In genomic region chr14:61327618-61328450, GRCm38 (mm10) we compare ENCODE assay signal across 8 mouse cellular contexts. TPM values are rescaled to one million over a fixed set of nuclear protein-coding genes. Genes with fewer than 3 reads are reported as not detected.
DNase-seq lines count a peak whose midpoint lies in the region; ATAC-seq lines count a peak whose summit lies in the region.

No protein-coding gene starts in this region.

- no peaks in the 10 kb centered on the region for H3K36me3 ChIP-seq in hindbrain, embryonic 14.5 days (replicated peaks; ENCODE audit: control insufficient read depth, insufficient read depth)
- no peaks in the 10 kb centered on the region for H3K36me3 ChIP-seq in lung, embryonic 15.5 days

- H3K4me1 ChIP-seq in hindbrain, embryonic 14.5 days (replicated peaks; ENCODE audit: control insufficient read depth, insufficient read depth, low read length): peaks cover 13% of the 10 kb centered on the region; the same call in 1 of the 2 replicates
- H3K4me1 ChIP-seq in lung, embryonic 15.5 days: peaks cover 7% of the 10 kb centered on the region; the same call in 1 of the 2 replicates

- 32% methylated on average over 19 of the region's 19 CpGs for WGBS in hindbrain, embryonic 14.5 days
- 34% methylated on average over 19 of the region's 19 CpGs for WGBS in lung, embryonic 15.5 days

- peak overlapping the region; percentile 23 for H3K4me3 ChIP-seq in hindbrain, embryonic 14.5 days (replicated peaks; ENCODE audit: low read length)
- peak overlapping the region; percentile 17 for H3K4me3 ChIP-seq in lung, embryonic 15.5 days

- peak overlapping the region; percentile 45 for H3K4me2 ChIP-seq in hindbrain, embryonic 14.5 days (replicated peaks)
- H3K4me2 ChIP-seq in lung, embryonic 15.5 days: peak overlapping the region; percentile 47

- DNase-seq in MN1 (ENCODE audit: low spot score): peak; percentile 90
- peak; percentile 90 to 91 for DNase-seq in cerebellum, postnatal 25 days
- peak; percentile 83 for DNase-seq in gastrocnemius, adult 18-20 months (ENCODE audit: low spot score)
- peak; percentile 76 for DNase-seq in hindbrain, embryonic 14.5 days (ENCODE audit: low spot score)
- peak; percentile 83 to 94 for DNase-seq in layer of hippocampus, postnatal 14 days (ENCODE audit: low spot score in 2 of 2)
- DNase-seq in thymus, adult 18-20 months: peak; percentile 52 to 70

- H3K27ac ChIP-seq in hindbrain, embryonic 14.5 days: peak overlapping the region; percentile 71
- no peak overlapping the region for H3K27ac ChIP-seq in lung, embryonic 15.5 days

- H3K9me3 ChIP-seq in hindbrain, embryonic 14.5 days (ENCODE audit: control insufficient read depth, low read length): no peaks in the 10 kb centered on the region
- H3K9me3 ChIP-seq in lung, embryonic 15.5 days: no peaks in the 10 kb centered on the region

- H3K27me3 ChIP-seq in hindbrain, embryonic 14.5 days (ENCODE audit: control insufficient read depth, insufficient read depth, low read length): no peaks in the 10 kb centered on the region
- no peaks in the 10 kb centered on the region for H3K27me3 ChIP-seq in lung, embryonic 15.5 days

- peak; percentile 86 for ATAC-seq in hindbrain, embryonic 14.5 days (ENCODE audit: low FRiP score)
- ATAC-seq in lung, embryonic 15.5 days (ENCODE audit: borderline replicate concordance, extremely low read depth, low FRiP score, low TSS enrichment): peak; percentile 53
- ATAC-seq in neutrophil, adult 5-6 weeks (ENCODE audit: extremely low read depth, insufficient number of reproducible peaks, low FRiP score, poor library complexity, severe bottlenecking): peak; percentile 56; the same call in 1 of the 2 replicates

- peak overlapping the region; percentile 55 for H3K9ac ChIP-seq in hindbrain, embryonic 14.5 days
- H3K9ac ChIP-seq in lung, embryonic 15.5 days: 0 out of 2 replicates have a peak overlapping the region, but pooled peaks have one; percentile 1

RNA-seq across cellular contexts. Expression of gene Arl11, which starts 18.3 kb away (rescaled TPM):
- under 1 TPM; 0.16 to 0.24 TPM for total RNA-seq in gastrocnemius, adult 18-20 months (2021)
- 0.25 and 0.82 TPM in 2 replicates for polyA plus RNA-seq in hindbrain, embryonic 14.5 days (2014; fragmentation: Nextera tagmentation; extraction: Ambion mirVana)
- total RNA-seq in layer of hippocampus, postnatal 14 days (2021): under 1 TPM; 0.45 to 0.65 TPM
- 0.88 and 1.1 TPM in 2 replicates for polyA plus RNA-seq in lung, embryonic 15.5 days (2015; fragmentation: Nextera tagmentation; extraction: Ambion mirVana)
- 8.3 and 10.1 TPM in 2 replicates for total RNA-seq in neutrophil, adult 5-6 weeks (2017)

RNA-seq across cellular contexts. Expression of gene Ebpl, which starts 32.4 kb away (rescaled TPM):
- total RNA-seq in gastrocnemius, adult 18-20 months (2021): 1 to 10 TPM; 1.1 to 1.3 TPM
- 10.5 and 10.6 TPM in 2 replicates for polyA plus RNA-seq in hindbrain, embryonic 14.5 days (2014; fragmentation: Nextera tagmentation; extraction: Ambion mirVana)
- 1 to 10 TPM; 5.0 to 5.6 TPM for total RNA-seq in layer of hippocampus, postnatal 14 days (2021)
- 8.6 and 8.7 TPM in 2 replicates for polyA plus RNA-seq in lung, embryonic 15.5 days (2015; fragmentation: Nextera tagmentation; extraction: Ambion mirVana)
- 2.1 and 2.6 TPM in 2 replicates for total RNA-seq in neutrophil, adult 5-6 weeks (2017)
